Mouse (Mus musculus): ENCODE measurements around the gene Pdpk1.

- TF ChIP-seq CTCF (IDR thresholded peaks at IDR 0.05; ENCODE audit: low read depth) (no peak), EP300 (IDR thresholded peaks at IDR 0.05; ENCODE audit: low read depth) (no peak)
Observed at GRCm38 (mm10) chr17:24151382-24151781, 658 bp upstream of the Pdpk1 start.

Data from liver, postnatal 0 days (tissue).